Mouse (Mus musculus) ES-E14 (cell line): ENCODE results near the gene Gsto2. TPM values are rescaled to one million over a fixed set of nuclear protein-coding genes. Genes with fewer than 3 reads are reported as not detected.

Experiments used
- DNase-seq: peaks from one replicate; pipeline ENCODE4 v3.0.0-alpha.2; 2013; ENCODE audit warnings: low read depth, low spot score
- H3K27ac ChIP-seq: 2 replicates; pipeline ENCODE4 v1.5.1; 2012; ENCODE audit warnings: low read depth, mild to moderate bottlenecking, low read length, moderate library complexity, mixed read lengths; ENCODE audit not compliant: poor library complexity, insufficient read depth, severe bottlenecking
- H3K36me3 ChIP-seq: 2 replicates; pipeline ENCODE4 v1.6.1; 2012; ENCODE audit warnings: mild to moderate bottlenecking, low read length, moderate library complexity, mixed read lengths; ENCODE audit not compliant: control insufficient read depth, poor library complexity, insufficient read depth, severe bottlenecking
- H3K4me1 ChIP-seq, 2 experiments: fragments of 150-350 bp in 1 of 2; sonication (generic) in 1 of 2; 2 replicates each; pipeline ENCODE4 v1.6.1; 2012; ENCODE audit warnings: low read length in 2 of 2, mild to moderate bottlenecking in 1 of 2, mixed read lengths in 1 of 2; ENCODE audit not compliant: control insufficient read depth in 2 of 2, insufficient read depth in 2 of 2, poor library complexity in 1 of 2
- H3K4me3 ChIP-seq, 2 experiments: fragments of 150-350 bp in 1 of 2; sonication (generic) in 1 of 2; 2 replicates each; pipeline ENCODE4 v1.5.1; 2012; ENCODE audit warnings: low read length in 2 of 2, low read depth in 1 of 2, mild to moderate bottlenecking in 1 of 2, mixed read lengths in 1 of 2; ENCODE audit not compliant: insufficient read depth in 1 of 2, poor library complexity in 1 of 2, severe bottlenecking in 1 of 2
- H3K9ac ChIP-seq: 2 replicates; pipeline ENCODE4 v1.6.1; 2012; ENCODE audit warnings: low read depth, mild to moderate bottlenecking, low read length, mixed read lengths; ENCODE audit not compliant: poor library complexity, insufficient read depth, severe bottlenecking
- H3K9me3 ChIP-seq: fragments of 150-350 bp; sonication (generic); 2 replicates; pipeline ENCODE4 v1.6.1; 2012; ENCODE audit warnings: low read depth, mild to moderate bottlenecking, low read length; ENCODE audit not compliant: control insufficient read depth, insufficient read depth
- CHD2 ChIP-seq: IDR thresholded peaks from 2 replicates; pipeline ENCODE4 v1.6.1; 2014; ENCODE audit warnings: mild to moderate bottlenecking, low read depth, low read length, inconsistent platforms
- HCFC1 ChIP-seq: IDR thresholded peaks from 2 replicates; pipeline ENCODE4 v1.6.1; 2012; ENCODE audit warnings: low read length, inconsistent platforms, borderline replicate concordance; ENCODE audit not compliant: insufficient read depth
- MAFK ChIP-seq: IDR thresholded peaks from 2 replicates; pipeline ENCODE4 v1.6.1; 2014; ENCODE audit warnings: mild to moderate bottlenecking, low read depth, low read length, inconsistent platforms; ENCODE audit not compliant: insufficient read depth
- ZC3H11A ChIP-seq: IDR thresholded peaks from 2 replicates; pipeline ENCODE4 v1.6.1; 2012; ENCODE audit warnings: low read depth, mild to moderate bottlenecking, inconsistent platforms, low read length, borderline replicate concordance
- ZNF384 ChIP-seq: IDR thresholded peaks from 2 replicates; pipeline ENCODE4 v1.6.1; 2012; ENCODE audit warnings: low read depth, low read length, inconsistent platforms
- in situ Hi-C, 2 experiments: fragments of 600-800 bp; cut with MboI; formaldehyde crosslinking; loops; one replicate each; pipeline ENCODE4 v1.15.1; 2025; ENCODE audit warnings: low sequenced_read_pairs in 2 of 2, inconsistent platforms in 1 of 2; ENCODE audit not compliant: unreplicated experiment in 2 of 2
- total RNA-seq: library from RNA; depleted of rRNA; stranded (reverse); fragments of 300-350 nt; gene quantifications from 2 replicates; pipeline ENCODE4 v1.2.3, GENCODE M21; 2012

Gene Gsto2
- total RNA-seq, 1 experiment: 0.71 TPM

DNA sequence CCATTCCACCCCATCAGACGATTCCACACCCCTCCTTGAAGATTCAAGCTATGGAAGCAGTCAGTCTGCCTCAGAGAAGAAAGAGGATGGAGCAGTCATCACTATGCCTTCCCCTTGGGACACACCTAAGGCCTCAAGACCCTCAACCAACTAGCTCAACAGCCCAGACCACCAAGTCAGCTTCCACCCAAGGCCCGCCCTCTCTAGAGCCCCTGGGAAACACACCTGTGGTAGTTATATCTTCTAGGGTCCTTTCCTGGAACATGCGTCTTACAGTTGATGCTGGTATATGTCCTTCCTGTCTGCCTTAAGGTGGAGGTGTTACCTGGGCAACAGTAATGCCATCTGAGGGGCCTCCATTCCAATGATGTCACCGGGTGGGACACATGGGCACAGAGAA is 48.9 kb downstream of the Gsto2 start:
- no peak for DNase-seq
- Histone ChIP-seq H3K4me1 (peaks cover 0 to 4% of the 10 kb centered on the region in 2 experiments; a peak in 1 of 4 replicates), H3K9ac (no peak overlapping the region), H3K4me3 (no peak overlapping the region), H3K9me3 (no peaks in the 10 kb centered on the region), H3K36me3 (no peaks in the 10 kb centered on the region), H3K27ac (no peak overlapping the region)
- no peak for TF ChIP-seq ZC3H11A
- TF ChIP-seq MAFK: no peak
- no peak for TF ChIP-seq HCFC1
- in situ Hi-C loops: no loop called here

DNA sequence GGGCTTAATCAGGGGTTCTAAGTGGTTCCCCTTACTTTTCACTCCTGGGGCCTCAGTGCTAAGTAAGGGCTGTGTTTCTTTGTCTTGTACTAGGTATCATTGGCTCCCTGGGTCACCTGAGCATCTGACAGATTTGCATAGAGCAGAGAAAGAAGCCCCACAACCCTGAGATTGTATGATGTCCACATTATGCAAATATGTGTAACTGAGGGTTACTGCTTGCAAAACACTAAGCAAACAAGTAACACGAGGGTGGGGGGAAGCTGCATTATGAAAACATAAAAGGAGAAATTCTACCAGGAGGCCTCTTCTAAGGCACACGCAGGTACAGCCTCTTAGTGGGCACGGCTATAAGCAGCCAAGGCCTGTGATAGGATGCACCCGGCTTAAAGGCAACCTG is 49.9 kb downstream of the Gsto2 start:
- no peaks in the 10 kb centered on the region; a peak in 1 of 4 replicates for H3K4me1 ChIP-seq
- TF ChIP-seq MAFK (no peak), ZNF384 (no peak), CHD2 (no peak), ZC3H11A (no peak), HCFC1 (no peak)
- DNase-seq: no peak
- no peaks in the 10 kb centered on the region for H3K36me3 ChIP-seq
- no peak overlapping the region for H3K27ac ChIP-seq
- H3K9me3 ChIP-seq: no peaks in the 10 kb centered on the region
- no peak overlapping the region for H3K4me3 ChIP-seq
- no peak overlapping the region for H3K9ac ChIP-seq
- in situ Hi-C loops: no loop called here

DNA sequence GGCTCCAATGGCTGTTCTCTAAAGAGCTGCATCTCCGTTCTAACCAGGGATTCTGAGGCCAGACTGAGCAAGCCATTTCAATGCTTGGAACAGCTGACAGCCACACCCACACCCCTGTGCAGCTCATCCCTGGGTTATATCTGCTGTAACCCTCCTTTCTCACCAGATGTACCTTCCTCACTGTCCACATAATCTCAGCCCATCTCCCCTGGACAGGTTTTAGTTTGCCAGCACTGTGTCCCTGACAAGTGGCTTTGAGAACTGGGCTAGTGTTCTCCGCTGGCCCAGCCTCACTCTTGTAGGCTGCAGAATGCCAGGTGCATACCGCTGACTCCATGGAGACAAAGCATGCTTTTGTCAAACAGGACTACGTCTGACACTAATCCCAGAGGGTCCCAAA is 52.1 kb downstream of the Gsto2 start:
- Histone ChIP-seq H3K27ac (no peak overlapping the region), H3K36me3 (no peaks in the 10 kb centered on the region), H3K4me1 (no peaks in the 10 kb centered on the region; a peak in 1 of 4 replicates), H3K9me3 (no peaks in the 10 kb centered on the region), H3K4me3 (no peak overlapping the region), H3K9ac (no peak overlapping the region)
- DNase-seq: no peak
- TF ChIP-seq HCFC1 (no peak), MAFK (no peak), CHD2 (no peak), ZC3H11A (no peak), ZNF384 (no peak)
- in situ Hi-C loops: no loop called here

DNA sequence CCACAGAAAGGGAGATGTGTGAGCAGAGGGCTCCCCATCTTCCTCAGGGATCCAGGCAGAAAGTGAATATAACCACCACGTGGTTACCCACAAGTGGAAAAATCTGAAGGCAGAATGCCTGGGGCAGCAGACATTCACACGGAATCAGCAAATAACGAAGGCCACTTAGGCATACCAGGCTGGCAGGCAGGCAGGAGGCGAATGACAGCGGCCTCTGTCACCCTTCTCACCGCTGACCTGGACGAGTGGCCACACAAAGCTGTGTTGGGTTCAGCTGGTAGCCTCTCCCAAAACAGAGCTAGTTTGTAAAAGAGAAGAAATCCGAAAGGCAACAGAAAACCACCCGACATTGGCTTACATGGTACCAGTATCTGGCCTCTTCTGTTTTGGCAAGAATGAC is 52.7 kb downstream of the Gsto2 start:
- Histone ChIP-seq H3K27ac (no peak overlapping the region), H3K4me3 (no peak overlapping the region), H3K36me3 (no peaks in the 10 kb centered on the region), H3K4me1 (no peaks in the 10 kb centered on the region; a peak in 1 of 4 replicates), H3K9ac (no peak overlapping the region), H3K9me3 (no peaks in the 10 kb centered on the region)
- in situ Hi-C loops: no loop called here
- TF ChIP-seq ZNF384 (no peak), CHD2 (no peak), HCFC1 (no peak), MAFK (no peak), ZC3H11A (no peak)
- DNase-seq: no peak

DNA sequence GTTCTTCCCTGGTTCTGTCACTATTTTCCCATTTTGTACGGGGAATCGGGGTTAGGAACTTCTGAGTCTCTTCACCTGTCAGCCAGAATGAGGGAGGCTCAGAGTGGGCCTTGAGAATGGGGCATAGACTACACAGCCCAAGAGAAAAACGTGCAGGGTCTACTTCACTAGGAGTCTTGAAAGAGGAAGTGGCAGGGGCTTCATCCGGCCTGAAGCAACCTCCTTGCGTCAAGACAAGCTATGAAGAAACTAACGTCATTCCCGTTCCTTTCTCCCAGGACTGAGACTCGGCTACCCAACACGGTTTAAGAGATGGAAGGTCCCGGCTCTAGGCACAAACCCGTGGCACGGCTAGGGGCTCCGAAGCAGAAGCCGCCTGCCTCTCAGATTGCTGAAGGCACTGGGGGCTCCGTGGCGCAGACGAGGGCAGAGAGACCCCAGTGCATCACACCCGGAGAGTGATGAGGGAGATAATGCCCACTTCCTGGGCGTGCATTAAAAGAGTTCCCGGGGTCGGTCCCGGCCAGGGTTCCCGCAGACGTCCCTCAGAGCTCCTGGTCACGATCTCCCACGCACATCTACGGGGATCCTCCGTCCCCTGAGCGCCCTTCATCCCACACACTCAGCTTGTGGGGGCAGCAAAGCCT is 53.2 kb downstream of the Gsto2 start:
- Histone ChIP-seq H3K4me1 (no peaks in the 10 kb centered on the region; a peak in 1 of 4 replicates), H3K9ac (peak overlapping the region; percentile 66), H3K9me3 (no peaks in the 10 kb centered on the region), H3K36me3 (no peaks in the 10 kb centered on the region), H3K27ac (no peak overlapping the region), H3K4me3 (peak overlapping the region; percentile 77 to 86)
- in situ Hi-C loops: no loop called here
- TF ChIP-seq ZC3H11A (no peak), MAFK (no peak), CHD2 (no peak), HCFC1 (no peak), ZNF384 (no peak)
- DNase-seq: no peak
